Mouse (Mus musculus): ENCODE measurements around the gene Dars2. TPM values are rescaled to one million over a fixed set of nuclear protein-coding genes. Genes with fewer than 3 reads are reported as not detected.

Dars2 gene
- polyA plus RNA-seq (2014; fragmentation: Nextera tagmentation; extraction: Ambion mirVana) = 21.1 and 29.5 TPM in 2 replicates

- DNase-seq (peak; percentile 98), ATAC-seq (ENCODE audit: low FRiP score, low TSS enrichment) (peak; percentile 98)
- Histone ChIP-seq H3K4me3 (replicated peaks; ENCODE audit: low read depth, low read length) (peak within 1 kb of the TSS; percentile 56), H3K9ac (replicated peaks; ENCODE audit: low read length) (peak within 1 kb of the TSS; percentile 68), H3K27ac (replicated peaks; ENCODE audit: low read depth, low read length) (peak within 1 kb of the TSS; percentile 68), H3K4me2 (ENCODE audit: low read length) (peak within 1 kb of the TSS; percentile 89), H3K27me3 (ENCODE audit: control insufficient read depth, insufficient read depth, low read length) (no peaks in the 10 kb centered on the region), H3K9me3 (ENCODE audit: control insufficient read depth, low read length) (no peaks in the 10 kb centered on the region), H3K36me3 (ENCODE audit: control insufficient read depth, insufficient read depth, low read length) (no peaks in the 10 kb centered on the region), H3K4me1 (ENCODE audit: control insufficient read depth, insufficient read depth, low read length) (peaks cover 27% of the 10 kb centered on the region)
- under 1% methylated on average over 57 of the region's 57 CpGs for WGBS
Observed at GRCm38 (mm10) chr1:161070352-161071271, at the start of gene Dars2, which contains the start of gene Cenpl. TSS of gene Dars2 (minus strand) at chr1:161070658. TSS of gene Cenpl (plus strand) at chr1:161070713.

- H3K4me1 ChIP-seq (ENCODE audit: control insufficient read depth, insufficient read depth, low read length) = no peaks in the 10 kb centered on the region
- no peak overlapping the region for H3K4me2 ChIP-seq (ENCODE audit: low read length)
- no peaks in the 10 kb centered on the region; the same call in 1 of the 2 replicates for H3K36me3 ChIP-seq (ENCODE audit: control insufficient read depth, insufficient read depth, low read length)
- H3K9ac ChIP-seq (replicated peaks; ENCODE audit: low read length) = no peak overlapping the region
- no peaks in the 10 kb centered on the region for H3K27me3 ChIP-seq (ENCODE audit: control insufficient read depth, insufficient read depth, low read length)
- no peak for DNase-seq
- H3K27ac ChIP-seq (replicated peaks; ENCODE audit: low read depth, low read length) = no peak overlapping the region
- H3K4me3 ChIP-seq (replicated peaks; ENCODE audit: low read depth, low read length) = no peak overlapping the region
- H3K9me3 ChIP-seq (ENCODE audit: control insufficient read depth, low read length) = no peaks in the 10 kb centered on the region
- ATAC-seq (ENCODE audit: low FRiP score, low TSS enrichment) = no peak
Observed at GRCm38 (mm10) chr1:161114591-161114990, 44.1 kb upstream of the Dars2 start.

- no peaks in the 10 kb centered on the region for H3K4me1 ChIP-seq (ENCODE audit: control insufficient read depth, insufficient read depth, low read length)
- H3K4me2 ChIP-seq (ENCODE audit: low read length) = no peak overlapping the region
- peaks cover 25% of the 10 kb centered on the region for H3K36me3 ChIP-seq (ENCODE audit: control insufficient read depth, insufficient read depth, low read length)
- H3K27me3 ChIP-seq (ENCODE audit: control insufficient read depth, insufficient read depth, low read length) = no peaks in the 10 kb centered on the region
- 91% methylated on average over 8 of the region's 8 CpGs for WGBS
- no peak overlapping the region for H3K27ac ChIP-seq (replicated peaks; ENCODE audit: low read depth, low read length)
- ATAC-seq (ENCODE audit: low FRiP score, low TSS enrichment) = no peak
- no peak for DNase-seq
- H3K9ac ChIP-seq (replicated peaks; ENCODE audit: low read length) = no peak overlapping the region
- H3K9me3 ChIP-seq (ENCODE audit: control insufficient read depth, low read length) = no peaks in the 10 kb centered on the region
- no peak overlapping the region for H3K4me3 ChIP-seq (replicated peaks; ENCODE audit: low read depth, low read length)
Observed at GRCm38 (mm10) chr1:161109216-161109615, 38.8 kb upstream of the Dars2 start.

- no peak overlapping the region for H3K27ac ChIP-seq (replicated peaks; ENCODE audit: low read depth, low read length)
- no peak overlapping the region for H3K9ac ChIP-seq (replicated peaks; ENCODE audit: low read length)
- no peaks in the 10 kb centered on the region for H3K27me3 ChIP-seq (ENCODE audit: control insufficient read depth, insufficient read depth, low read length)
- H3K4me1 ChIP-seq (ENCODE audit: control insufficient read depth, insufficient read depth, low read length) = no peaks in the 10 kb centered on the region
- no peak for ATAC-seq (ENCODE audit: low FRiP score, low TSS enrichment)
- peaks cover 49% of the 10 kb centered on the region for H3K36me3 ChIP-seq (ENCODE audit: control insufficient read depth, insufficient read depth, low read length)
- H3K4me2 ChIP-seq (ENCODE audit: low read length) = no peak overlapping the region
- H3K9me3 ChIP-seq (ENCODE audit: control insufficient read depth, low read length) = no peaks in the 10 kb centered on the region
- no peak for DNase-seq
- no peak overlapping the region for H3K4me3 ChIP-seq (replicated peaks; ENCODE audit: low read depth, low read length)
- 84% methylated on average over 1 of the region's 1 CpGs for WGBS
Observed at GRCm38 (mm10) chr1:161103842-161104241, 33.4 kb upstream of the Dars2 start.

- ATAC-seq (ENCODE audit: low FRiP score, low TSS enrichment) = no peak
- 96% methylated on average over 4 of the region's 4 CpGs for WGBS
- no peak overlapping the region for H3K9ac ChIP-seq (replicated peaks; ENCODE audit: low read length)
Observed at GRCm38 (mm10) chr1:161099721-161100405, 29.4 kb upstream of the Dars2 start.

GRCm38 (mm10) chr1:161077243-161077642 lies 6.8 kb upstream of the Dars2 start:
- Histone ChIP-seq H3K27ac (replicated peaks; ENCODE audit: low read depth, low read length) (no peak overlapping the region), H3K4me3 (replicated peaks; ENCODE audit: low read depth, low read length) (no peak overlapping the region), H3K4me2 (ENCODE audit: low read length) (no peak overlapping the region), H3K4me1 (ENCODE audit: control insufficient read depth, insufficient read depth, low read length) (peaks cover 14% of the 10 kb centered on the region), H3K27me3 (ENCODE audit: control insufficient read depth, insufficient read depth, low read length) (no peaks in the 10 kb centered on the region), H3K9ac (replicated peaks; ENCODE audit: low read length) (no peak overlapping the region), H3K9me3 (ENCODE audit: control insufficient read depth, low read length) (no peaks in the 10 kb centered on the region), H3K36me3 (ENCODE audit: control insufficient read depth, insufficient read depth, low read length) (0 out of 2 replicates have a peak, but pooled peaks cover 3% of the 10 kb centered on the region)
- no peak for DNase-seq
- ATAC-seq (ENCODE audit: low FRiP score, low TSS enrichment) = no peak
- 93% methylated on average over 3 of the region's 3 CpGs for WGBS

More at GRCm38 (mm10) chr1:161099721-161100405, 29.4 kb upstream of the Dars2 start:
- Histone ChIP-seq H3K4me1 (ENCODE audit: control insufficient read depth, insufficient read depth, low read length) (no peaks in the 10 kb centered on the region), H3K4me2 (ENCODE audit: low read length) (no peak overlapping the region), H3K27ac (replicated peaks; ENCODE audit: low read depth, low read length) (no peak overlapping the region), H3K27me3 (ENCODE audit: control insufficient read depth, insufficient read depth, low read length) (no peaks in the 10 kb centered on the region), H3K36me3 (ENCODE audit: control insufficient read depth, insufficient read depth, low read length) (peaks cover 62% of the 10 kb centered on the region), H3K4me3 (replicated peaks; ENCODE audit: low read depth, low read length) (no peak overlapping the region), H3K9me3 (ENCODE audit: control insufficient read depth, low read length) (no peaks in the 10 kb centered on the region)
- DNase-seq = no peak

GRCm38 (mm10) chr1:161076238-161076637 lies 5.8 kb upstream of the Dars2 start:
- Histone ChIP-seq H3K4me3 (replicated peaks; ENCODE audit: low read depth, low read length) (no peak overlapping the region), H3K4me2 (ENCODE audit: low read length) (no peak overlapping the region), H3K27ac (replicated peaks; ENCODE audit: low read depth, low read length) (no peak overlapping the region), H3K9ac (replicated peaks; ENCODE audit: low read length) (no peak overlapping the region), H3K4me1 (ENCODE audit: control insufficient read depth, insufficient read depth, low read length) (peaks cover 24% of the 10 kb centered on the region), H3K27me3 (ENCODE audit: control insufficient read depth, insufficient read depth, low read length) (no peaks in the 10 kb centered on the region), H3K36me3 (ENCODE audit: control insufficient read depth, insufficient read depth, low read length) (0 out of 2 replicates have a peak, but pooled peaks cover 3% of the 10 kb centered on the region), H3K9me3 (ENCODE audit: control insufficient read depth, low read length) (no peaks in the 10 kb centered on the region)
- 92% methylated on average over 6 of the region's 6 CpGs for WGBS
- no peak for DNase-seq
- no peak for ATAC-seq (ENCODE audit: low FRiP score, low TSS enrichment)

- under 1% methylated on average over 12 of the region's 12 CpGs for WGBS
- ATAC-seq (ENCODE audit: low FRiP score, low TSS enrichment) (no peak), DNase-seq (no peak)
- Histone ChIP-seq H3K4me3 (replicated peaks; ENCODE audit: low read depth, low read length) (peak overlapping the region; percentile 56), H3K27me3 (ENCODE audit: control insufficient read depth, insufficient read depth, low read length) (no peaks in the 10 kb centered on the region), H3K4me2 (ENCODE audit: low read length) (peak overlapping the region; percentile 50), H3K9ac (replicated peaks; ENCODE audit: low read length) (peak overlapping the region; percentile 68), H3K36me3 (ENCODE audit: control insufficient read depth, insufficient read depth, low read length) (no peaks in the 10 kb centered on the region), H3K9me3 (ENCODE audit: control insufficient read depth, low read length) (no peaks in the 10 kb centered on the region), H3K4me1 (ENCODE audit: control insufficient read depth, insufficient read depth, low read length) (peaks cover 27% of the 10 kb centered on the region), H3K27ac (replicated peaks; ENCODE audit: low read depth, low read length) (no peak overlapping the region; the same call in 1 of the 2 replicates)
Observed at GRCm38 (mm10) chr1:161071272-161071620, 788 bp upstream of the Dars2 start.

Measured in midbrain, embryonic 14.5 days (tissue).